In the genomic region with DNA sequence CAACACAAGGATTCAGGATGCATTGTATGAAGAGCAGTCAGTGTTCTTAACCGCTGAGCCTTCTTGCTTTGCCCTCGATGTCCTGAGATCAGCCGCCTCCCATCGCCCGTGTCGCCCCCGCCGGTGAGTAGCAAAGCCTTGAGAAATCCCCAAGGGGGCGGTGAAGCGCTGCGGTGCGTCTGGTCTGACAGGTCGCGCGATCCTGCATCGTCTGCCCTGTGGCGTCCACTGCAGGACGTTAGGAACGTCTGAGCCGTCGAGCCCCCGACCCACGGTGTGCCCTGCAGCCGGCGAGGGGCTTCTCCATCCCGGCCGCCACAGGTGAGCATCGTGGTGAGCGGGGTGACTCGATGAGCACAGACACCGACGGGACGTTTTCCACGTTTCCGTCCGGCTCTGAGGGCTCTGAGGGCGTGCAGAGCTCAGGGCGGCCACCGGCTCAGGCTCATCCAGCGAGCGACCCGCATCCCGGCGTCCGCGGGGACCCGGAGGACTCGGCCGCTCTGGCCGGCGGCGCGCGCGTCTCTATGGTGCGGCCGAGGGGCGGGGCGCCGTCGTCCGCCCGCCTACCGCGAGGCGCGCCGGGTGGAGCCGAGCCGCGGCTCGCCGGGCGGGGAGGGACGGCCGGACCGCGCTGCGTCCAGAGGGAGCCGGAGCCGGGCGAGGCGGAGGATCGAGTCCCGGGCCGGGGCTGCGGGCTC, we compare ENCODE assay signal across 8 mouse cellular contexts. TPM values are rescaled to one million over a fixed set of nuclear protein-coding genes. Genes with fewer than 3 reads are reported as not detected.
DNase-seq lines count a peak whose midpoint lies in the region; ATAC-seq and TF ChIP-seq lines count a peak whose summit lies in the region.

A gene (plus strand): TSS at position 160 of the 701 bp plus-strand sequence.
A gene (minus strand): TSS at position 504 of the 701 bp plus-strand sequence.

- H3K4me2 ChIP-seq in intestine, embryonic 16.5 days (ENCODE audit: low read depth, low read length): peak within 1 kb of the TSS; percentile 28; the same call in 1 of the 2 replicates
- H3K4me2 ChIP-seq in midbrain, embryonic 12.5 days (replicated peaks): peak within 1 kb of the TSS; percentile 22

- 84% methylated on average over 87 of the region's 87 CpGs for WGBS in intestine, embryonic 16.5 days
- WGBS in midbrain, embryonic 12.5 days: 77% methylated on average over 87 of the region's 87 CpGs

- intact Hi-C loops in left cerebral cortex, postnatal 14 days (cut with DNase I): no loop called here

- peak within 1 kb of the TSS; percentile 64 for H3K9ac ChIP-seq in intestine, embryonic 16.5 days (ENCODE audit: low read depth, low read length)
- no peak within 1 kb of the TSS for H3K9ac ChIP-seq in midbrain, embryonic 12.5 days (replicated peaks)

- H3K4me1 ChIP-seq in cortical plate, adult 2 months (ENCODE audit: control insufficient read depth, insufficient read depth, low read length): no peaks in the 10 kb centered on the region
- H3K4me1 ChIP-seq in intestine, embryonic 16.5 days (ENCODE audit: control insufficient read depth, insufficient read depth, low read length): no peaks in the 10 kb centered on the region
- H3K4me1 ChIP-seq in midbrain, embryonic 12.5 days: no peaks in the 10 kb centered on the region

- TF ChIP-seq POLR2A in cortical plate, adult 2 months (IDR thresholded peaks at IDR 0.05; ENCODE audit: extremely low read depth, insufficient read depth, low read length): 0 out of 2 replicates have a peak, but pooled peaks have one; percentile 30

- peak within 1 kb of the TSS; percentile 92 for H3K27ac ChIP-seq in cortical plate, adult 2 months (ENCODE audit: insufficient read depth, low read length)
- H3K27ac ChIP-seq in intestine, embryonic 16.5 days (ENCODE audit: low read length): 0 out of 2 replicates have a peak within 1 kb of the TSS, but pooled peaks have one; percentile 7
- H3K27ac ChIP-seq in midbrain, embryonic 12.5 days (replicated peaks): peak within 1 kb of the TSS; percentile 26

- no peak for ATAC-seq in intestine, embryonic 16.5 days
- ATAC-seq in midbrain, embryonic 12.5 days (ENCODE audit: low FRiP score, low read depth): no peak
- ATAC-seq in inflammation-experienced regulatory T-cells, adult 6 months: no peak

- H3K9me3 ChIP-seq in intestine, embryonic 16.5 days (ENCODE audit: control insufficient read depth, low read length): peaks cover 5% of the 10 kb centered on the region; the same call in 1 of the 2 replicates
- H3K9me3 ChIP-seq in midbrain, embryonic 12.5 days: peaks cover 18% of the 10 kb centered on the region

- no peak within 1 kb of the TSS; the same call in 1 of the 2 replicates for H3K4me3 ChIP-seq in cortical plate, adult 2 months (ENCODE audit: insufficient read depth, low read length)
- H3K4me3 ChIP-seq in intestine, embryonic 16.5 days (ENCODE audit: low read length): no peak within 1 kb of the TSS; the same call in 1 of the 2 replicates
- H3K4me3 ChIP-seq in midbrain, embryonic 12.5 days: no peak within 1 kb of the TSS

- 0 out of 2 replicates have a peak, but pooled peaks cover 12% of the 10 kb centered on the region for H3K36me3 ChIP-seq in intestine, embryonic 16.5 days (ENCODE audit: control insufficient read depth, insufficient read depth, low read length)
- H3K36me3 ChIP-seq in midbrain, embryonic 12.5 days: peaks cover 25% of the 10 kb centered on the region

- no peaks in the 10 kb centered on the region for H3K27me3 ChIP-seq in intestine, embryonic 16.5 days (replicated peaks; ENCODE audit: control insufficient read depth, insufficient read depth, low read length)
- H3K27me3 ChIP-seq in midbrain, embryonic 12.5 days: no peaks in the 10 kb centered on the region

- TF ChIP-seq CTCF in cortical plate, adult 2 months (IDR thresholded peaks at IDR 0.05; ENCODE audit: extremely low read depth, insufficient read depth, low read length): no peak

- peak; percentile 87 to 94 for DNase-seq in adrenal gland, adult (ENCODE audit: inconsistent age in 2 of 2, low spot score in 1 of 2)
- DNase-seq in gastrocnemius, postnatal 25 days: peak; percentile 86
- DNase-seq in left cerebral cortex, postnatal 14 days (ENCODE audit: low spot score in 2 of 2): peak; percentile 77 to 89
- peak; percentile 85 for DNase-seq in spleen, postnatal 10 days (ENCODE audit: low spot score in 2 of 2)

RNA-seq across cellular contexts. Expression of the first gene that starts in this region (rescaled TPM):
- polyA plus RNA-seq in cortical plate, adult 2 months (2012; rRNA removed): 8.3 and 14.7 TPM in 2 replicates
- 10 to 100 TPM; 12.3 to 14.2 TPM for total RNA-seq in gastrocnemius, postnatal 25 days (2021)
- polyA plus RNA-seq in intestine, embryonic 16.5 days (2015; fragmentation: Nextera tagmentation; extraction: Ambion mirVana): 1.2 and 2.1 TPM in 2 replicates
- total RNA-seq in left cerebral cortex, postnatal 14 days (2021): 10 to 100 TPM; 19.2 to 25.0 TPM
- polyA plus RNA-seq in midbrain, embryonic 12.5 days (2016; fragmentation: Nextera tagmentation; extraction: Ambion mirVana): 2.3 and 2.9 TPM in 2 replicates
- 1 to 10 TPM; 1.6 to 5.4 (median 4.6) TPM for polyA plus RNA-seq in inflammation-experienced regulatory T-cells, adult 6 months (2017; shearing (Covaris generic))

RNA-seq across cellular contexts. Expression of the second gene that starts in this region (rescaled TPM):
- polyA plus RNA-seq in cortical plate, adult 2 months (2012; rRNA removed): 0.84 and 2.3 TPM in 2 replicates
- under 1 TPM; 0.32 to 0.49 TPM for total RNA-seq in gastrocnemius, postnatal 25 days (2021)
- 0.92 and 1.1 TPM in 2 replicates for polyA plus RNA-seq in intestine, embryonic 16.5 days (2015; fragmentation: Nextera tagmentation; extraction: Ambion mirVana)
- 1 to 10 TPM; 2.7 to 4.3 TPM for total RNA-seq in left cerebral cortex, postnatal 14 days (2021)
- polyA plus RNA-seq in midbrain, embryonic 12.5 days (2016; fragmentation: Nextera tagmentation; extraction: Ambion mirVana): 1.8 and 2.1 TPM in 2 replicates
- polyA plus RNA-seq in inflammation-experienced regulatory T-cells, adult 6 months (2017; shearing (Covaris generic)): not detected

Comparison
In these comparisons a context has a peak if more than half of its experiments do, and no peak if none do; other contexts are left out.
1. H3K27ac ChIP-seq: peak in every context shown above with its lines; median percentile 92 in cortical plate, adult 2 months; 26 in midbrain, embryonic 12.5 days; 7 in intestine, embryonic 16.5 days.